Mouse (Mus musculus) E14TG2a.4 (cell line): ENCODE measurements around the gene Kpna1.
A peak's percentile ranks its signal among the peaks of the same experiment; 100 is the strongest.
"Not testable (repeated sequence)": the region's sequence is repeated elsewhere in the genome, so short reads cannot be mapped to it uniquely, and the experiment has no call there.

Experiments used
- H3K27me3 ChIP-seq: 2 replicates; pipeline ENCODE4 v1.6.1; 2014; ENCODE audit warnings: low read length, control low read depth; ENCODE audit not compliant: insufficient read depth
- H3K36me3 ChIP-seq: 2 replicates; pipeline ENCODE4 v1.6.1; 2014; ENCODE audit warnings: low read length, control low read depth; ENCODE audit not compliant: insufficient read depth
- H3K4me1 ChIP-seq: replicated peaks from 2 replicates; pipeline ENCODE4 v1.6.1; 2014; ENCODE audit warnings: low read depth, low read length, control low read depth
- H3K4me3 ChIP-seq: replicated peaks from 2 replicates; pipeline ENCODE4 v1.5.1; 2014; ENCODE audit warnings: mild to moderate bottlenecking, low read length
- H3K9me3 ChIP-seq: 2 replicates; pipeline ENCODE4 v1.6.1; 2014; ENCODE audit warnings: low read length, control low read depth
- CTCF ChIP-seq: conservative IDR thresholded peaks from 2 replicates; pipeline ENCODE4 v1.5.1; 2014; ENCODE audit warnings: low read length
- NANOG ChIP-seq: IDR thresholded peaks from 2 replicates; pipeline ENCODE4 v1.6.1; 2014; ENCODE audit warnings: borderline replicate concordance, low read length, mixed read lengths
- POU5F1 ChIP-seq: IDR thresholded peaks from 2 replicates; pipeline ENCODE4 v1.6.1; 2014; ENCODE audit warnings: low read length, borderline replicate concordance

The Kpna1 gene

DNA sequence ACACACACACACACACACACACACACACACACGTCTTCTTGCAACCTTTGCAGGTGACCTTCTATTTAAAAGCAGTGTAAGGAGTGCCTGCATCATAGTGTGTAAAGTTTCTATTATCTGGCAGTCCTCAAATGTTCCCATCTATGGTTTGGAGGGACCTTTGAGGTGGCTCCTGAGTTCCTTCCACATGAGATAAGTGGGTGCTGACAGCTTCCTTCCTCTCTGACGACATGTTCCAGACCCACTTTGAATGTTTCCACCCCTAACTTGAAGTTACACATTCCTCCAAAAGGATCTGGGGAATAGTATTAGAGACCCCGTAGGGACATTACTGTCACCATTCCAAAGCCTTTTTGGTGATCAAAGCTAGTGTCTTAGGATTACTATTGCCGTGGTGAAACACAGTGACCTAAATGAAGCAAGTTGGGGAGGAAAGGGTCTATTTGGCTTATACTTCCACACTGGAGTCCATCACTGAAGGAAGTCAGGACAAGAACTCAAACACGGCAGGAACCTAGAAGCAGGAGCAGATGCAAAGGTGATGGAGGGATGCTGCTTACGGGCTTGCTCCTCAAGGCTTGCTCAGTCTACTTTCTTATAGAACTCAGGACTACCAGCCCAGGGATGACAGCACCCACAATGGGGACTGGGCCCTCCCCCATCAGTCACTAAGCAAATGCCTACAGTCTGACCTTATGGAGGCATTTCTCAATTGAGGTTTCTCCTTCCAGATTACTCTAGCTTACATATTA, 75.2 kb downstream of the Kpna1 start:
- peaks cover 82% of the 10 kb centered on the region for H3K36me3 ChIP-seq
- no peaks in the 10 kb centered on the region for H3K9me3 ChIP-seq
- TF ChIP-seq NANOG (no peak), CTCF (no peak), POU5F1 (no peak)
- H3K4me3 ChIP-seq: no peak overlapping the region
- H3K4me1 ChIP-seq: peaks cover 18% of the 10 kb centered on the region
- no peaks in the 10 kb centered on the region for H3K27me3 ChIP-seq

DNA sequence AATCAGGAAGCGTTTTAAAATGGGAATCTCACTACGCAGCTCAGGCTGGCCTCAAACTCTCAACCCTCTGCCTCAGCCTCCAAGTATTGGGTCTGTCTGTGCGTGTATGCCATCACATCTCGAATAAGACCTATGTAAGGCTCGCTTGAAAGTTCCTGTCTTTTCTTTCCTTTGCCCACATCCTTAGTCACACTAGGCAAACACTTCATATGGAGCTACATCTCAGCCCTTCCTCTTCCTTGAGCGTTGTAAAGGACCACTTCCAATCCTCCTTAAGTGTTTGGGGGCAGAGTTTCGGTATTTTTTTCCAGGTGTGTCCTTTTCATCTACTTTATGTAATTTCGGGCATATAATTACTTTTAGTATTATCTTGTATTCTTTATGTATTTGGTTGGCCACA, 76.4 kb downstream of the Kpna1 start:
- TF ChIP-seq POU5F1: no peak
- no peak for TF ChIP-seq NANOG
- TF ChIP-seq CTCF: no peak
- no peaks in the 10 kb centered on the region for H3K27me3 ChIP-seq

DNA sequence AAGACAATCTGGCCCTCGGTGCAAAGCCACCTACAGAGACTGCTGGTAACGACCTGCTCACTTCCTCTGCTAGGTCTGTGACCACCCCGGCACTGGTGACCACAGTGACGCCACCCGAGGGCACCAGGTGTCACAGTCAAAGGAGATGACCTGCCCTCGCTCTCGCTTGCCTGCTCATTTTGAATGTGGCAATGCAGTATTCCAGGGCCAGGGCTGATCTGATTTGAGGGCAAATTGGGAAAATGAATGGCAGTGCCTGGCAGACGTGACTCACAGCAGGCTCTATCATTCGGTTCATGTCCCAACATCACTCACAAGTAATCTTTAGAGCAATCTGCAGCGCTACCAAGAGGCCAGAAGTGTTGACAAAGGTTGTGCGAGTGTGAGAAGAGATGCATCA, 77.9 kb downstream of the Kpna1 start:
- Histone ChIP-seq H3K9me3 (no peaks in the 10 kb centered on the region), H3K27me3 (no peaks in the 10 kb centered on the region), H3K36me3 (peaks cover 75% of the 10 kb centered on the region), H3K4me1 (peaks cover 29% of the 10 kb centered on the region), H3K4me3 (no peak overlapping the region)
- TF ChIP-seq CTCF (no peak), NANOG (no peak), POU5F1 (no peak)

More for the DNA sequence above, 76.4 kb downstream of the Kpna1 start:
- H3K4me1 ChIP-seq: peaks cover 29% of the 10 kb centered on the region
- H3K4me3 ChIP-seq: no peak overlapping the region
- H3K9me3 ChIP-seq: no peaks in the 10 kb centered on the region
- peaks cover 74% of the 10 kb centered on the region for H3K36me3 ChIP-seq

DNA sequence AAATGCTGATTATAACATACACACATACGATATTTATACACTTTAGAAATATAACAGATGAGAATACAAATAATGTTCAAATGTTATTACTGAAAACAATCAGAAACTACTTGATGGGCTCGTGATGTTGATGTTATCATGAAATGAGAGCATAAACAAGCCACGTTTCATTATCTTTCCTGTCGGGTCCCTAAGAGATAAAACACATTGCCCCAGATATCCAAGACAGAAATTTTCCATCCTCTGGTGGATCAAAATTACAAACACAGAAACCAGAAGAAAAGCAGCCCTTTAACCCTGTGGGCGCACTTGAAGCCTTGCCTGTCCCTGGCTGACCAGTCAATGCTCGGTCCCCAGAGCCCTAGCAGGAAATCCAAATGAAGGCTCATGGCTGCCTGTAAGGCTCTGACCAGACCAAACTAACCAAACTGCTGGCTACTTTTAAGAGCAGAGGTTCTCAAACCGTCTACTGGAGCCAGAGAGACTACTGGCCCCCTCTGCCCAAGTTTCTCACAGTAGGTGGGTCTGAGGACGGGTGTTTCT, 79.5 kb downstream of the Kpna1 start:
- no peak for TF ChIP-seq NANOG
- no peak for TF ChIP-seq CTCF
- no peak for TF ChIP-seq POU5F1
- Histone ChIP-seq H3K4me3 (no peak overlapping the region), H3K9me3 (no peaks in the 10 kb centered on the region), H3K4me1 (peaks cover 34% of the 10 kb centered on the region), H3K36me3 (peaks cover 72% of the 10 kb centered on the region), H3K27me3 (no peaks in the 10 kb centered on the region)

DNA sequence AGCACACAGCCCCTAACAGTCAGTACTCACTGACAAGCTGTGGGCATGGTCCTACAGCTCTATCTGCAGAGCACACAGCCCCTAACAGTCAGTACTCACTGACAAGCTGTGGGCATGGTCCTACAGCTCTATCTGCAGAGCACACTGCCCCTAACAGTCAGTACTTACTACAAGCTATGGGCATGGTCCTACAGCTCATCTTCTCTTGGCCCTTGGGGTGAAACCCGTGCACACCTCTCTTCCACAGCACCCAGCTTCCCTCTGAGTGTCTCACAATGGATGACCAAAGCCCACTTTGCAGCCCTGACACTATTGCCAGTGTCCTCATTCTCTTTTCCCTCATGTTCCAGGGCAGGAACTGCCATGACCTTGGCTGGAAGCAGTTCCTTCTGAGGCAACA, 84.0 kb downstream of the Kpna1 start:
- Histone ChIP-seq H3K4me1 (peaks cover 63% of the 10 kb centered on the region), H3K36me3 (peaks cover 51% of the 10 kb centered on the region)
- not testable (repeated sequence) for H3K9me3 ChIP-seq, H3K27me3 ChIP-seq, H3K4me3 ChIP-seq

DNA sequence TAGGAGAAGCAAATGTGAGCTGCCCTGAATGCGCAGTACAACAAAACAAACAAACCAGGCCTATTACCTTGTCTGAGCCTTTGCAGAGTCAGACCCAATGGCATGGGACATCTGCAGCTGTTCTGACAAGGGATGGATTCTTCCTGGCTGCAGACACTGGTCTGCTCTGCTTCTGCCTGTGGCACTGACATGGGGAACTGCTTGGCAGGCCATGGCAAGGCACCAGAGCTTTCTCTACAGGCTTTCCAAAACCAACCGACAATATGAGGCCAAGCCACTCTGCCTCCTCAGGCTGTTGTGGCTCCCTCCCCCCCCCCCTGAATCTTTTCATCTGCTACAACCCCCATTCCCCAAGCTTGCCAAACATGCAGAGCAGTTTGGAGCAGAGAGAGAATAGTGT, 84.8 kb downstream of the Kpna1 start:
- no peaks in the 10 kb centered on the region for H3K27me3 ChIP-seq
- TF ChIP-seq CTCF: no peak
- no peak for TF ChIP-seq POU5F1
- TF ChIP-seq NANOG: no peak

DNA sequence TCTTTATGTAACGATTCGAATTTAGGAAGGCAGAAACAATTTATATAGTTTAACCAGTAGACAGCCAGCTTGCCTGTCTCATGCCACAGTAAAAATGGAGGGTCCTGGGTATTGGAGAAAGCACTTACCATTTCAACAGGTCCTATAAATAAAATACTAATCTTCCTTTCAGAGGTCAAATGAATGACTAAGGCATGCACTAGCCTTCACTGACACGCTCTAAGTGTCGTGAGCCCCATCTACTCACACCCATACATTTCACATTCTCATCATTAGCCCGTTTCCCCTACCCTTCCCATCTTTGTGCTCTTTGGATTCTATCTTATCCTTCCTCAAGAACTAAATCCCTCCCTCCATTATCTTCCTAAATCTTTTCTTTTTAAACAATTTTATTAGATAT, 86.4 kb downstream of the Kpna1 start:
- Histone ChIP-seq H3K36me3 (peaks cover 69% of the 10 kb centered on the region), H3K4me1 (peaks cover 70% of the 10 kb centered on the region), H3K4me3 (no peak overlapping the region), H3K9me3 (no peaks in the 10 kb centered on the region), H3K27me3 (no peaks in the 10 kb centered on the region)
- TF ChIP-seq NANOG (no peak), CTCF (no peak), POU5F1 (no peak)

More for the DNA sequence above, 84.8 kb downstream of the Kpna1 start:
- H3K4me1 ChIP-seq: peaks cover 68% of the 10 kb centered on the region
- peak overlapping the region; percentile 32 for H3K4me3 ChIP-seq
- no peaks in the 10 kb centered on the region for H3K9me3 ChIP-seq
- peaks cover 59% of the 10 kb centered on the region for H3K36me3 ChIP-seq

DNA sequence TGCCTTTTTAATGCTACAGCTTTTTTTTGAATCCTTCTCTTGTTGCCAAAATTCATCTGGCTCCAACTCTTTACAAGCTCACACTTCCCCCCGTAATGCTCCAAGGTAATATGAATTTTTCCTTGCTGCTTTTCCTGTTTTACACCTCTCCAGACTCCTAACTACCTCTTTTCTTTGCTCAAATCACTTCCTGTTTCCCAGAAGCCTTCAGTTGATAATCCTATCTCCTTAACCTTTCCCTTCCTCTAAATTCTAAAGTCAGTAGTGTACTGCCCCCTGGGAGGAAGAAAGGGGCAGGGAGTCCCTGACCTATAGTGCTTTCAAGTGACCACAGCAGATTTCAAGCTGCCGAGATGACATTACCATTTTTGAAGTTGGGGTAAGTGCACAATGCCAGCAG, 89.1 kb downstream of the Kpna1 start:
- Histone ChIP-seq H3K4me3 (no peak overlapping the region), H3K9me3 (no peaks in the 10 kb centered on the region), H3K4me1 (peaks cover 72% of the 10 kb centered on the region), H3K36me3 (peaks cover 45% of the 10 kb centered on the region), H3K27me3 (no peaks in the 10 kb centered on the region)
- TF ChIP-seq POU5F1 (no peak), CTCF (no peak), NANOG (no peak)

DNA sequence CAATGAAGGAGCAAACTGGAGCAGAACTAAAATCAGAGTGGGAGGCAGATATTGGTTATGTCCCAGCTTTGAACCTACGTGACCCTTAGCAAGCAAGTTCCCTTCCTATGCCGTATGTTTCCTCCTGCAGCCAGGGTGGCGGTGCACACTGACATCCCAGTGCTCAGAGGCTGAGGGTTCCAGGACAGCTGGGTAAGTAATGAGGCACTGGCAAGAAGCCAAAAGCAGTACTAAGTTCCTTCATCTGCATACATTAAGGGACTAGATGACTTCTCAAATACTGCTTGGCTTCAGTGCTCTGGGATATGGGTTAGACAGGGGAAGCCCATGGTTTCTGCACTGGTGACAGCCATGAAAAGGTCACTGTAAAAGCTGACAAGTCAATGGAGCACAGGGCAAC, 89.8 kb downstream of the Kpna1 start:
- Histone ChIP-seq H3K36me3 (peaks cover 38% of the 10 kb centered on the region), H3K9me3 (no peaks in the 10 kb centered on the region), H3K27me3 (no peaks in the 10 kb centered on the region), H3K4me1 (peaks cover 71% of the 10 kb centered on the region), H3K4me3 (peak overlapping the region; percentile 92)
- TF ChIP-seq POU5F1 (no peak), CTCF (no peak), NANOG (no peak)
